Mouse (Mus musculus) layer of hippocampus, adult 11-12 months (tissue): ENCODE data around the gene Cdc42ep4.

Experiments
- DNase-seq: peaks from one replicate; pipeline ENCODE4 v3.0.0; 2022; ENCODE audit warnings: low spot score

Cdc42ep4 gene

GRCm38 (mm10) chr11:113751484-113752084 lies at the start of gene Cdc42ep4:
Gene Cdc42ep4 (minus strand): TSS chr11:113751881.
- DNase-seq: peak; percentile 79

- DNase-seq: no peak
Measured at GRCm38 (mm10) chr11:113800026-113800425, 48.3 kb upstream of the Cdc42ep4 start.

GRCm38 (mm10) chr11:113799041-113799447 lies 47.4 kb upstream of the Cdc42ep4 start:
- no peak for DNase-seq

GRCm38 (mm10) chr11:113798011-113798410 lies 46.3 kb upstream of the Cdc42ep4 start:
- peak; percentile 81 for DNase-seq

- DNase-seq: no peak
Measured at GRCm38 (mm10) chr11:113797014-113797983, 45.6 kb upstream of the Cdc42ep4 start.

- no peak for DNase-seq
Measured at GRCm38 (mm10) chr11:113795846-113796245, 44.2 kb upstream of the Cdc42ep4 start.

GRCm38 (mm10) chr11:113791357-113792215 lies 39.9 kb upstream of the Cdc42ep4 start:
- DNase-seq: peak; percentile 56

- no peak for DNase-seq
Measured at GRCm38 (mm10) chr11:113789101-113789500, 37.4 kb upstream of the Cdc42ep4 start.

GRCm38 (mm10) chr11:113788183-113788789 lies 36.6 kb upstream of the Cdc42ep4 start:
- DNase-seq: no peak

- DNase-seq: no peak
Measured at GRCm38 (mm10) chr11:113787432-113788182, 35.9 kb upstream of the Cdc42ep4 start.

GRCm38 (mm10) chr11:113787009-113787408 lies 35.3 kb upstream of the Cdc42ep4 start:
- no peak for DNase-seq

GRCm38 (mm10) chr11:113786395-113786794 lies 34.7 kb upstream of the Cdc42ep4 start:
- no peak for DNase-seq

- DNase-seq: peak; percentile 61
Measured at GRCm38 (mm10) chr11:113785406-113786171, 33.9 kb upstream of the Cdc42ep4 start.

- DNase-seq: no peak
Measured at GRCm38 (mm10) chr11:113784656-113785396, 33.1 kb upstream of the Cdc42ep4 start.

GRCm38 (mm10) chr11:113782496-113782895 lies 30.8 kb upstream of the Cdc42ep4 start:
- DNase-seq: no peak

GRCm38 (mm10) chr11:113782006-113782405 lies 30.3 kb upstream of the Cdc42ep4 start:
- peak; percentile 35 for DNase-seq

- DNase-seq: no peak
Measured at GRCm38 (mm10) chr11:113779680-113780041, 28.0 kb upstream of the Cdc42ep4 start.

- no peak for DNase-seq
Measured at GRCm38 (mm10) chr11:113778733-113779679, 27.3 kb upstream of the Cdc42ep4 start.
